ENCODE assay signal across 19 mouse cellular contexts in the genomic region with DNA sequence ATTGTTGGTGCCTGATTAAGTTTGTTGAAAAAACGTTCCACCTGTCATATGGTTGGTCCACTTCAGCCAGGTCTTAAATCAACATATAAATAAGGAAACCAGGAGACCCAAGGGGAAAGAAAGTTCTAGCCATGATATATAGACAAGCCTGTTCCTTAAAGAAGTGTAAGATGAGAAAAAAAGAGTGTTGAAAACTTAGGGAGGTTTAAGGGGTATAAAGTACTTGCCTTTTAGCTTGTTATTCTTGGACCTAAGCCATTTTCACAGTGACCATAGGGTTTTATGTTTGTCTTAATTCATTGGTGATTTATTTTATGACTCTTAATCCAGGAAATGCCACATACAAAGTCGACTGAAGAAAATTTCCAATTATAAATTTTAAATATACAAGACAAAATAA.
DNase-seq lines count a peak whose midpoint lies in the region; ATAC-seq and TF ChIP-seq lines count a peak whose summit lies in the region.
"Had no signal": no experiment of that assay in that cellular context is flagged by ENCODE, and none has a peak within 500 bp of the region (broad histone marks: within the 10 kb centered on the region; RNA-seq: fewer than 3 reads in every experiment).

No protein-coding gene starts in this region.

- no peak overlapping the region for H3K4me2 ChIP-seq in kidney, embryonic 15.5 days
- H3K4me2 ChIP-seq in lung, embryonic 14.5 days, result no peak overlapping the region
- no peak overlapping the region for H3K4me2 ChIP-seq in lung, postnatal 0 days (replicated peaks; ENCODE audit: low read depth, low read length)
- no peak overlapping the region for H3K4me2 ChIP-seq in limb, embryonic 12.5 days
- H3K4me2 ChIP-seq: forebrain, embryonic 15.5 days; heart, embryonic 12.5 days; hindbrain, embryonic 14.5 days had no signal

- no peak overlapping the region for H3K4me3 ChIP-seq in kidney, embryonic 15.5 days (replicated peaks)
- H3K4me3 ChIP-seq in lung, embryonic 14.5 days (ENCODE audit: low read depth, low read length), result no peak overlapping the region
- H3K4me3 ChIP-seq in lung, postnatal 0 days (ENCODE audit: low read depth, low read length), result no peak overlapping the region
- no peak overlapping the region for H3K4me3 ChIP-seq in limb, embryonic 12.5 days (replicated peaks)
- H3K4me3 ChIP-seq: embryonic facial prominence, embryonic 10.5 days; erythroblast, embryonic 14.5 days; forebrain, embryonic 15.5 days; heart, adult 2 months; heart, embryonic 12.5 days; hindbrain, embryonic 10.5 days had no signal

- no peak for TF ChIP-seq EP300 in lung, postnatal 0 days (IDR thresholded peaks at IDR 0.05)

- no peaks in the 10 kb centered on the region for H3K27me3 ChIP-seq in kidney, embryonic 15.5 days
- H3K27me3 ChIP-seq in lung, embryonic 14.5 days (ENCODE audit: insufficient read depth, low read length), result no peaks in the 10 kb centered on the region
- no peaks in the 10 kb centered on the region for H3K27me3 ChIP-seq in lung, postnatal 0 days (replicated peaks; ENCODE audit: insufficient read depth, low read length)
- no peaks in the 10 kb centered on the region for H3K27me3 ChIP-seq in limb, embryonic 12.5 days
- H3K27me3 ChIP-seq: forebrain, embryonic 15.5 days; heart, embryonic 12.5 days had no signal

- ATAC-seq in kidney, embryonic 15.5 days (replicated peaks; ENCODE audit: low FRiP score), result peak; percentile 82
- no peak for ATAC-seq in lung, embryonic 14.5 days (ENCODE audit: insufficient read depth)
- no peak for ATAC-seq in lung, postnatal 0 days
- ATAC-seq in limb, embryonic 12.5 days (ENCODE audit: insufficient number of reproducible peaks, insufficient read depth, low FRiP score, low TSS enrichment, low read depth), result peak; percentile 83
- ATAC-seq in frontal cortex, adult (ENCODE audit: low TSS enrichment), result no peak
- ATAC-seq in inflammation-experienced regulatory T-cells, adult 6 months, result no peak
- ATAC-seq: activated CD4-positive, CD25-positive, alpha-beta regulatory T cell, adult 4 months; forebrain, embryonic 15.5 days had no signal

- WGBS in kidney, embryonic 15.5 days, result 6% methylated on average over 2 of the region's 2 CpGs
- WGBS in lung, embryonic 14.5 days, result 13% methylated on average over 2 of the region's 2 CpGs
- WGBS in lung, postnatal 0 days, result 12% methylated on average over 2 of the region's 2 CpGs
- 17% methylated on average over 2 of the region's 2 CpGs for WGBS in limb, embryonic 12.5 days

- H3K9ac ChIP-seq in kidney, embryonic 15.5 days, result no peak overlapping the region
- no peak overlapping the region for H3K9ac ChIP-seq in lung, embryonic 14.5 days
- H3K9ac ChIP-seq in lung, postnatal 0 days (replicated peaks; ENCODE audit: low read depth), result no peak overlapping the region
- no peak overlapping the region for H3K9ac ChIP-seq in limb, embryonic 12.5 days (replicated peaks)
- H3K9ac ChIP-seq: forebrain, embryonic 15.5 days; heart, embryonic 12.5 days; hindbrain, embryonic 14.5 days had no signal

- no peak overlapping the region for H3K27ac ChIP-seq in kidney, embryonic 15.5 days
- H3K27ac ChIP-seq in lung, embryonic 14.5 days (ENCODE audit: low read depth), result no peak overlapping the region
- no peak overlapping the region for H3K27ac ChIP-seq in lung, postnatal 0 days (ENCODE audit: low read length)
- no peak overlapping the region for H3K27ac ChIP-seq in limb, embryonic 12.5 days
- H3K27ac ChIP-seq: embryonic facial prominence, embryonic 10.5 days; forebrain, embryonic 15.5 days; heart, adult 2 months; hindbrain, embryonic 10.5 days; hindbrain, embryonic 14.5 days had no signal

- no peak for TF ChIP-seq CTCF in lung, embryonic 14.5 days (IDR thresholded peaks at IDR 0.05; ENCODE audit: low read depth)
- no peak for TF ChIP-seq CTCF in lung, postnatal 0 days (IDR thresholded peaks at IDR 0.05)

- no peaks in the 10 kb centered on the region for H3K36me3 ChIP-seq in kidney, embryonic 15.5 days
- H3K36me3 ChIP-seq in lung, embryonic 14.5 days (ENCODE audit: insufficient read depth), result no peaks in the 10 kb centered on the region
- no peaks in the 10 kb centered on the region for H3K36me3 ChIP-seq in lung, postnatal 0 days (ENCODE audit: insufficient read depth, low read length)
- no peaks in the 10 kb centered on the region for H3K36me3 ChIP-seq in limb, embryonic 12.5 days
- H3K36me3 ChIP-seq: embryonic facial prominence, embryonic 10.5 days; forebrain, embryonic 15.5 days; heart, embryonic 12.5 days; hindbrain, embryonic 10.5 days had no signal

- no peaks in the 10 kb centered on the region for H3K4me1 ChIP-seq in kidney, embryonic 15.5 days
- H3K4me1 ChIP-seq in lung, embryonic 14.5 days (ENCODE audit: insufficient read depth), result no peaks in the 10 kb centered on the region
- H3K4me1 ChIP-seq in lung, postnatal 0 days (ENCODE audit: insufficient read depth, low read depth, low read length), result no peaks in the 10 kb centered on the region
- H3K4me1 ChIP-seq in limb, embryonic 12.5 days (replicated peaks), result no peaks in the 10 kb centered on the region
- H3K4me1 ChIP-seq: embryonic facial prominence, embryonic 10.5 days; forebrain, embryonic 15.5 days; hindbrain, embryonic 10.5 days had no signal

- no peaks in the 10 kb centered on the region for H3K9me3 ChIP-seq in kidney, embryonic 15.5 days (replicated peaks)
- H3K9me3 ChIP-seq in lung, embryonic 14.5 days (ENCODE audit: low read depth, low read length), result no peaks in the 10 kb centered on the region
- no peaks in the 10 kb centered on the region for H3K9me3 ChIP-seq in lung, postnatal 0 days (ENCODE audit: low read length)
- peaks cover 2% of the 10 kb centered on the region; the same call in 1 of the 2 replicates for H3K9me3 ChIP-seq in limb, embryonic 12.5 days
- H3K9me3 ChIP-seq: embryonic facial prominence, embryonic 10.5 days; forebrain, embryonic 15.5 days; heart, embryonic 12.5 days; hindbrain, embryonic 10.5 days had no signal

- no peak for DNase-seq in kidney, postnatal 4 days
- DNase-seq in lung, embryonic 14.5 days, result peak; percentile 6
- DNase-seq in lung, postnatal 0 days (ENCODE audit: low spot score), result no peak
- DNase-seq: adrenal gland, postnatal 14 days; cerebellum, adult 18-20 months; cerebellum, adult 9-11 months; gastrocnemius, postnatal 14 days; heart, adult 2 months had no signal

Comparison
In these comparisons a context has a peak if more than half of its experiments do, and no peak if none do; other contexts are left out.
1. ATAC-seq: peak in kidney, embryonic 15.5 days (single experiment) and limb, embryonic 12.5 days (single experiment); none in lung, embryonic 14.5 days (single experiment), lung, postnatal 0 days (single experiment), frontal cortex, adult (single experiment) and inflammation-experienced regulatory T-cells, adult 6 months (single experiment).